In the genomic region with DNA sequence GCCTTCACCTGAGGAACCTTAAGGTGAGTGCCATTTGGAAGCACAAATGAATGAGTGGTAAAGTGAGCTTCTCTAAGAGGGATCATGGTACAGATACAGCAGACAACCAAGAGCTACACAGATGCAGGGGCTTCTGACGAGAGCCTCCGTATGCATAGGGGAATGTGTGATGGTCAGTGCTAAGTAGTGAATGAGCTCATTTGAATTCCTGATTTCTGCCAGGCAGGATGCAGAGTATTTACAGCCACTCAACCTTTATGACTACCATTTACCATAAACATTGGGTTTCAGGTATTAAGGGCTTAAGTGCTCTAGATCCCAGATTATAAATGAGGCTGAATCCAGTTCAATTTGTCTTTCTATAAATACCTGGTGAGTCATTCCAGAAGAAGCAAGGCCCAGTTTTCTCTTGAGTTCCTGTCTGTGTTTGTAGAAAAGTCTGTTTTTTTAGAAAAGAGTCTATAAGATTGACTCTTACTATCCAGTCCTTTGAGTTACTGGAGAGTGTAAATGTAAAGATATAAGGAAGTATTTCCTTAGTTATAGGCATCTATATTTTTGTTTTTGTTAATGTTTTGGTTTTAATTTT, we compare ENCODE assay signal across 16 mouse cellular contexts.
"Had no signal": no experiment of that assay in that cellular context is flagged by ENCODE, and none has a peak within 500 bp of the region (broad histone marks: within the 10 kb centered on the region; RNA-seq: fewer than 3 reads in every experiment).

No protein-coding gene starts in this region.

- DNase-seq: kidney, adult 9 months; kidney, postnatal 36 days; layer of hippocampus, adult 9-11 months; layer of hippocampus, postnatal 36 days; left cerebral cortex, postnatal 4 days; lung, embryonic 14.5 days; lung, postnatal 10 days; right cerebral cortex, postnatal 25 days; thymus, postnatal 4 days had no signal

- ATAC-seq: liver, embryonic 12.5 days; midbrain, embryonic 15.5 days had no signal

- H3K27ac ChIP-seq: kidney, postnatal 0 days; liver, embryonic 12.5 days; macrophage; midbrain, embryonic 15.5 days; neural tube, embryonic 12.5 days had no signal

- H3K27me3 ChIP-seq: liver, embryonic 12.5 days; megakaryocyte, embryonic 14.5 days; midbrain, embryonic 15.5 days; neural tube, embryonic 12.5 days had no signal

- H3K4me3 ChIP-seq: liver, embryonic 12.5 days; megakaryocyte, embryonic 14.5 days; midbrain, embryonic 15.5 days; neural tube, embryonic 12.5 days had no signal

- H3K9me3 ChIP-seq: liver, embryonic 12.5 days; megakaryocyte, embryonic 14.5 days; midbrain, embryonic 15.5 days; neural tube, embryonic 12.5 days had no signal

- H3K4me1 ChIP-seq: midbrain, embryonic 15.5 days; neural tube, embryonic 12.5 days had no signal

- H3K4me2 ChIP-seq: liver, embryonic 12.5 days; lung, embryonic 14.5 days; midbrain, embryonic 11.5 days; midbrain, embryonic 15.5 days; neural tube, embryonic 12.5 days had no signal

- H3K9ac ChIP-seq: liver, embryonic 12.5 days; lung, embryonic 14.5 days; midbrain, embryonic 15.5 days; neural tube, embryonic 12.5 days had no signal
